Mouse (Mus musculus) limb, embryonic 15.5 days (tissue): ENCODE measurements around the gene Oxct2b. TPM values are rescaled to one million over a fixed set of nuclear protein-coding genes. Genes with fewer than 3 reads are reported as not detected.
"Not testable (repeated sequence)": the region's sequence is repeated elsewhere in the genome, so short reads cannot be mapped to it uniquely, and the experiment has no call there.

Experiments used
- ATAC-seq: fragments of 200-750 bp; cut with Nextera tagmentation; 2 replicates; pipeline ENCODE4 v1.8.0; 2017; ENCODE audit warnings: low read depth, moderate TSS enrichment; ENCODE audit not compliant: insufficient number of reproducible peaks, low FRiP score, low TSS enrichment
- H3K27ac ChIP-seq: fragments of 300-500 bp; sonication (generic); 2 replicates; pipeline ENCODE4 v1.5.1; 2015; ENCODE audit warnings: moderate library complexity, mild to moderate bottlenecking, inconsistent platforms
- H3K27me3 ChIP-seq: fragments of 300-500 bp; sonication (generic); 2 replicates; pipeline ENCODE4 v1.6.1; 2015; ENCODE audit warnings: inconsistent platforms
- H3K36me3 ChIP-seq: fragments of 300-500 bp; sonication (generic); 2 replicates; pipeline ENCODE4 v1.6.1; 2015; ENCODE audit warnings: inconsistent platforms
- H3K4me1 ChIP-seq: fragments of 300-500 bp; sonication (generic); 2 replicates; pipeline ENCODE4 v1.6.1; 2015; ENCODE audit warnings: inconsistent platforms
- H3K4me2 ChIP-seq: fragments of 300-500 bp; sonication (generic); 2 replicates; pipeline ENCODE4 v1.6.1; 2015; ENCODE audit warnings: mild to moderate bottlenecking, inconsistent platforms
- H3K4me3 ChIP-seq: fragments of 300-500 bp; sonication (generic); 2 replicates; pipeline ENCODE4 v1.5.1; 2015; ENCODE audit warnings: mild to moderate bottlenecking, inconsistent platforms
- H3K9ac ChIP-seq: fragments of 300-500 bp; sonication (generic); 2 replicates; pipeline ENCODE4 v1.6.1; 2015; ENCODE audit warnings: inconsistent platforms
- H3K9me3 ChIP-seq: fragments of 300-500 bp; sonication (generic); 2 replicates; pipeline ENCODE4 v1.6.1; 2016; ENCODE audit warnings: inconsistent platforms
- WGBS: fragments of 180-500 bp; shearing (Covaris S2); methylation state at CpG from one replicate; pipeline ENCODE4 v1.1.7; 2015; 5-methylcytosine and 5-hydroxymethylcytosine counted together
- polyA plus RNA-seq: library from polyadenylated mRNA; unstranded; fragments of >200 nt; fragmentation: Nextera tagmentation; extraction: Ambion mirVana; gene quantifications from 2 replicates; pipeline ENCODE4 v1.2.1, GENCODE M21; 2015

The Oxct2b gene
- polyA plus RNA-seq, 1 experiment from 2014 or later = 0.12 TPM

DNA sequence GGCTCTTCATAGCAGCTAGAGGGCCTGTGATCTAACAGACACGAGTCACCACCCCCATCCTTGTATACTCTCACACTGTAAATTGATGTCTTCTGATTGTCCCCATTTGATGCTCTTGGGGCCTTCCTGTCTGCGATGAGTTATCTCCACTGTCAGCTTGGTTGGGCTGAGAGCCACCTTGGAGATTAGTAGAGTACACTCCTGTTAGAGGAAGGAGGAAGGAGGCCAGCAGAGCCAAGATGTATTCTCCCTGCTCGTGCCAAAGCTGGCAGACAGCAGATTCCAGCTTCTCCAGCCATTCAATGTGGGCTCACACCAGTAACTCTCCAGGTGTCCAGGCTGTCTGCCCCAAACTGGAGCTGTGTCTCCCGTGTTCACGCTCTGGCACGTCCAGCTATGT is 44.5 kb downstream of the Oxct2b start:
- Histone ChIP-seq H3K36me3 (no peaks in the 10 kb centered on the region), H3K9me3 (no peaks in the 10 kb centered on the region), H3K27ac (no peak overlapping the region), H3K9ac (no peak overlapping the region), H3K4me2 (no peak overlapping the region), H3K27me3 (no peaks in the 10 kb centered on the region), H3K4me3 (no peak overlapping the region), H3K4me1 (no peaks in the 10 kb centered on the region)
- ATAC-seq = no peak
- 78% methylated on average over 6 of the region's 6 CpGs for WGBS

DNA sequence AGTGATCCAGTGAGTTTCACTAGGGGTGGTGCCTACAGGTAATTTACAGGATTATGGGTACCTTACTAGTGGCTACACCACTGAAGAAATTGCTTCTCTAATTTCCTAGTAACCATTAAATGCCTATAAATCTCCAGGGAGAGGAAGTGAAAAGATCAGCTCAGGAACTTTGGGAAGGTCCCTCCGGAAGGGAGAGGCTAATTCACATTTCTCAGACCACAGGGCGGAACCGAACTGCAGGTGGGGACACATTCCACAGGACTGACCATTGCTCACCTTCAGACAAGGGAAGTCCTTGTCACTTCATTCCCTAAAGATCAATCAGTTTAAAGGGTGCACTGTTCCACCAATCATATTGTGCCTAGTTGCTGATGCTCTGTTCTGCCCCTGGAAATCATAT is 45.2 kb downstream of the Oxct2b start:
- H3K4me2 ChIP-seq, H3K27me3 ChIP-seq, H3K9ac ChIP-seq, H3K4me3 ChIP-seq, H3K4me1 ChIP-seq, H3K36me3 ChIP-seq, ATAC-seq, H3K9me3 ChIP-seq, H3K27ac ChIP-seq: not testable (repeated sequence)
- WGBS = 57% methylated on average over 3 of the region's 3 CpGs

DNA sequence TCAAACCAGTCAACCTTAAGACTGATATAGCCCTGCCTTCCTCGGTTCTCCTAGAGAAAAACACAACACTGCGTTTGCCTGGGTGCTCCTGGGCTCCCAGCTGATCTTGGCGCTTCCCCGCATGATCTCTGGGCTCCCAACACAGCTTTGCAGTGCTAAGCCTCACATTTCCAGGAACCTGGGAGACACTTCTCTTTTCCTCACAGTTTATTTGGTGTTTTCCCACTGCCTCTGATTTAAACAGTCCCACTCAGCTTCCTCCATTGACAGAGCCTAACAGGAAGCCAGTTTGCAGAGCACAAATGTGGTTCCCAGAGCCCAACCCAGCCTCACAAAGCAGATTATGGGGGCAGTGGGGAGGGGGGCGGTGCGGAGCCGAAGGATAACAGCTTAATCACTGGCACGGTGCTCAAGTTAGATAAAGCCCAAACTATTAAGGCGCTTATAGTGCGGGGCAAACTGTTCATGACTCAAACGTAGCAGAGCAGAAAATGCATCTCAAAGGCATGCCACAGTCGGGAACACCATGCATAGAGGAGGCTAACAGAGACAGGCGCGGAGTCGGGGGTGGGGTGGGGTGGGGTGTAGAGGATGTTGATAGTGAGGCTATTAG is 46.3 kb downstream of the Oxct2b start:
- no peak overlapping the region for H3K9ac ChIP-seq
- H3K27ac ChIP-seq = no peak overlapping the region
- ATAC-seq = no peak
- H3K4me2 ChIP-seq = peak overlapping the region; percentile 26; the same call in 1 of the 2 replicates
- no peaks in the 10 kb centered on the region for H3K36me3 ChIP-seq
- H3K4me1 ChIP-seq = no peaks in the 10 kb centered on the region
- no peaks in the 10 kb centered on the region for H3K27me3 ChIP-seq
- WGBS = 20% methylated on average over 15 of the region's 15 CpGs
- no peak overlapping the region for H3K4me3 ChIP-seq
- no peaks in the 10 kb centered on the region for H3K9me3 ChIP-seq

DNA sequence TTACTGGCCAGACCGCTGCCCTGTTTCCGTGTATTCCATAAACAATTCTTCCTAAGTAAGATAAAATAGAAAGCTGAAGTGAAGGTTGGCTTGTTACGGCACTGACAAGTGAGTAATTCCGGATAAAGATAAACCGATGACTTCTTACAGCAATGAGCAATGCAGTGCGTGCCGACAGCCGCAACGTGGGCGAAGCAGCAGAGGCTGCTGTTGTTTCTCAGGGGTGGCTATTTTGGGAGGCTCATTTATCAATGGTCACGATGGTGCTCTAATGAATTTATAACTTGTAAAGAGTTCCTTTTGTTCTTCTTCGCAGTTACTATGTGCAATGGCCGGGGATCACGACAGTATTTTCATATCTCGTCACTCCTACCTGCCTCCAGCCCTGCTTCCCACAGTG is 48.1 kb downstream of the Oxct2b start:
- no peak overlapping the region for H3K4me2 ChIP-seq
- no peak overlapping the region for H3K27ac ChIP-seq
- no peak overlapping the region for H3K9ac ChIP-seq
- 82% methylated on average over 15 of the region's 15 CpGs for WGBS
- H3K4me1 ChIP-seq = no peaks in the 10 kb centered on the region
- no peak for ATAC-seq
- no peak overlapping the region for H3K4me3 ChIP-seq
- H3K9me3 ChIP-seq = no peaks in the 10 kb centered on the region
- no peaks in the 10 kb centered on the region for H3K36me3 ChIP-seq
- no peaks in the 10 kb centered on the region for H3K27me3 ChIP-seq

Other genes with a start within 250 kb of the Oxct2b start
- 64.5 and 78.3 TPM in 2 replicates for gene Cap1, start 230.2 kb upstream of the Oxct2b start, polyA plus RNA-seq
- gene Mfsd2a, start 155.1 kb upstream of the Oxct2b start, polyA plus RNA-seq = 16.0 and 18.3 TPM in 2 replicates
- 25.2 and 29.5 TPM in 2 replicates for gene Mycl, start 120.6 kb upstream of the Oxct2b start, polyA plus RNA-seq
- 20.9 and 21.3 TPM in 2 replicates for gene Trit1, start 99.7 kb upstream of the Oxct2b start, polyA plus RNA-seq
- 1.2 and 1.3 TPM in 2 replicates for gene Bmp8b, start 11.1 kb upstream of the Oxct2b start, polyA plus RNA-seq
- gene Ppie, start 23.7 kb downstream of the Oxct2b start, polyA plus RNA-seq = 93.2 and 94.9 TPM in 2 replicates
- 0.46 and 0.50 TPM in 2 replicates for gene Hpcal4, start 67.0 kb downstream of the Oxct2b start, polyA plus RNA-seq
- gene Nt5c1a, start 85.2 kb downstream of the Oxct2b start, polyA plus RNA-seq = 0.14 TPM in 1 of 2 replicates, not detected in the other
- gene Heyl, start 117.3 kb downstream of the Oxct2b start, polyA plus RNA-seq = 11.0 and 15.6 TPM in 2 replicates
- gene Pabpc4, start 146.1 kb downstream of the Oxct2b start, polyA plus RNA-seq = 40.1 and 42.6 TPM in 2 replicates
- 0.17 TPM in 1 of 2 replicates, not detected in the other for gene Oxct2a, start 207.4 kb downstream of the Oxct2b start, polyA plus RNA-seq
- gene Bmp8a, start 227.0 kb downstream of the Oxct2b start, polyA plus RNA-seq = 6.3 and 7.2 TPM in 2 replicates